Mouse (Mus musculus): Measurements from ENCODE around the gene Dnajc22. TPM values are rescaled to one million over a fixed set of nuclear protein-coding genes. Genes with fewer than 3 reads are reported as not detected.
"Not testable (repeated sequence)": the region's sequence is repeated elsewhere in the genome, so short reads cannot be mapped to it uniquely, and the experiment has no call there.

Gene Dnajc22
- polyA plus RNA-seq (2015; fragmentation: Nextera tagmentation; extraction: Ambion mirVana): 37.4 and 39.0 TPM in 2 replicates

DNA sequence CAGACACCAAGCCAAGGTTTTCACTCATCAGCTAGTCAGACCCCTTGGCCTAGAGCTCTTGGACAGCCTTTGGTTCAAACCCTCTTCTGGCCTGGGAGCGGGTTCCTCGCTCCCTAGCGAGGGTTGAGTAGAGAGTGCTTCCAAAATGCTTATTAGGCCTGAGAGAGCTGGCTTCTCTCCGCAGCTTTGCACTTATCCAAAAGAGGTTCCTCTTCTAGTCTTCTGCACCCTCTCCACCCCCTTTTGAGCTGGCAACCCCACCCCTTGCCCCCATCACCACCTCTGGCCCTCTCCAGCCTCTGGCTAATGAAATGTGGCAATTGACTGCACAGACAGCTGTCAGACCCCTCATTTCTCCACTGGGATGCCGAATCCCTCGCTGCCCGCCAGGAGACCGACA is at the start of gene Dnajc22:
TSS of gene Dnajc22 (plus strand) at position 301 of the 400 bp plus-strand sequence.
- H3K9me3 ChIP-seq: no peaks in the 10 kb centered on the region
- H3K4me3 ChIP-seq (replicated peaks): peak within 1 kb of the TSS; percentile 36
- no peak within 1 kb of the TSS for H3K27ac ChIP-seq
- no peaks in the 10 kb centered on the region for H3K36me3 ChIP-seq
- no peak for ATAC-seq
- peaks cover 92% of the 10 kb centered on the region for H3K27me3 ChIP-seq (replicated peaks)
- peak within 1 kb of the TSS; percentile 82 for H3K4me2 ChIP-seq (replicated peaks)
- H3K4me1 ChIP-seq (replicated peaks): peaks cover 44% of the 10 kb centered on the region
- H3K9ac ChIP-seq: peak within 1 kb of the TSS; percentile 33
- WGBS: 48% methylated on average over 8 of the region's 8 CpGs

DNA sequence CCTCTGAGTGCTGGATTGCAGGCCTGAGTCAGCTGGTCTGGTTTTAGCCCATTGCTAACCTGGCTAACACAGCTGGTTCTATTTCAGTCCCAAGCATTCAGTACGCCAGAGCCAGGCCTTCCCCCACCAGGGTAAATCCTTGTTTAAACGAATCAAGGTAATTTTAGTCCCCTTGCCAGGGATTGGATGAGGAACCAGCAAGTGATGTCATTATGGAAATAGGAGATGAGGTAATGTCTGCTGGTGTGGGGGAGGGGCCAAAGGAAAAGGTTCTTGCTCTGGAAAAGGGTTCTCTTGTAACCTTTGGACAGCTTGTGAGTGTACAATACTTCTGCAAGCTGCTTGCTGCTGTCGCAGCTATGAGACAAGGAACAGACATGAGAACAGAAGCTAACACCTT is 48.1 kb upstream of the Dnajc22 start:
- Histone ChIP-seq H3K4me1 (replicated peaks) (0 out of 2 replicates have a peak, but pooled peaks cover 2% of the 10 kb centered on the region), H3K4me3 (replicated peaks) (no peak overlapping the region), H3K36me3 (no peaks in the 10 kb centered on the region), H3K4me2 (replicated peaks) (no peak overlapping the region), H3K27ac (no peak overlapping the region), H3K9me3 (no peaks in the 10 kb centered on the region), H3K9ac (no peak overlapping the region), H3K27me3 (replicated peaks) (no peaks in the 10 kb centered on the region)
- 28% methylated on average over 3 of the region's 3 CpGs for WGBS
- ATAC-seq: peak; percentile 60

DNA sequence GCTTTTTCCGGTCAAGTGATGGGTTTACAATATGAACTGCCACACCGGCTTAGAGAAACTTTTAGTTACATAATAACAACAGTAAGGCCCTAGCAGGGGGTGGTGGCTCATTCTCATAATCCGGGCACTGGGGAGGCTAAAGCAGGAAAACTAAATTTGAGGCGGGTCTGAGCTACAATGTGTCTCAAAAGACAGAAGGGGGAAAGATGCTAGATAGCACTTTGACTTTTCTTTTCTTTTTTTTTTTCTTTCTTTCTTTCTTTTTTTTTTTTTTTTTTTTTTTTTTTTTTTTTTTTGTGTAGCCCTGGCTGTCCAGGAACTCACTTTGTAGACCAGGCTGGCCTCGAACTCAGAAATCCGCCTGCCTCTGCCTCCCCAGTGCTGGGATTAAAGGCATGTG is 47.2 kb upstream of the Dnajc22 start:
- H3K36me3 ChIP-seq; H3K4me2 ChIP-seq (replicated peaks); H3K27me3 ChIP-seq (replicated peaks); H3K27ac ChIP-seq; H3K4me1 ChIP-seq (replicated peaks); H3K9ac ChIP-seq; H3K4me3 ChIP-seq (replicated peaks); ATAC-seq; H3K9me3 ChIP-seq: not testable (repeated sequence)
- 78% methylated on average over 6 of the region's 6 CpGs for WGBS

DNA sequence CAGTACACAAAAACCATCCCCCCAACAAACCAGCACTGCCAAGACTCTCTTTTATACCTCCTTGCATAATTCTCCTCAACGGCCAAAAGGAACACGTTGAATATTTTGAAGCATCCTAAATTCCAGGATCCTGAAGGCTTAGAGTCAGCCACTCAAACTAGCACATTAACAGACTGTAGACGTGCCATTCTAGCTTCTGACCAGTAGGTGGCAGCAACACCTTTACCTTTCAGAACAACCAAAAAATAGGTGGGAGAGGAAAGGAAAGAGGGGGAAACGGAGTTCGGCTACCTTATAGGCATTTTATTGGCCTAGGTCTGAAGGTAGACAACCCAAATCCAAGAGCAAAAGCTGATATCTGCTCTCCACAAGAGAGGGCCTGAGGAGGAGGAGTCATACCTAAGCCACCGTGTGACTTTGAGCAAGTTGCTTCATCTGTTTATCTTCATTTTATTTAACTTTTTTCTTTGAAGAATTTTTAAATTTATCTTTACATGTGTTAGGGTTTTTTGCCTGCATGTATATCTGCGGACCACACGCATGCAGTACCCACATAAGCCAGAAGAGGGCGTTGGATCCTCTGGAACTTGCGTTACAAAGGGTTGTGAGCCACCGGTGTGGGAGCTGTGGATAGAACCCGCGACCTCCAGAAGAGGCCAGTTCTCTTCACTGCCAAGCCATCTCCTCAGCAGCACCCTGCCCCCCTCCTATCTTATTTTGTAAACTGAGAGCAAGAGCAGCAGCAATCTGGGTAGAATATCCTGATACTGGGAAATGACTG is 43.3 kb upstream of the Dnajc22 start:
- no peak for ATAC-seq
- peaks cover 21% of the 10 kb centered on the region for H3K27me3 ChIP-seq (replicated peaks)
- H3K4me1 ChIP-seq (replicated peaks): peaks cover 14% of the 10 kb centered on the region; the same call in 1 of the 2 replicates
- no peaks in the 10 kb centered on the region for H3K9me3 ChIP-seq
- no peak overlapping the region for H3K27ac ChIP-seq
- no peaks in the 10 kb centered on the region for H3K36me3 ChIP-seq
- 33% methylated on average over 13 of the region's 13 CpGs for WGBS
- H3K9ac ChIP-seq: no peak overlapping the region
- H3K4me3 ChIP-seq (replicated peaks): no peak overlapping the region
- H3K4me2 ChIP-seq (replicated peaks): no peak overlapping the region

DNA sequence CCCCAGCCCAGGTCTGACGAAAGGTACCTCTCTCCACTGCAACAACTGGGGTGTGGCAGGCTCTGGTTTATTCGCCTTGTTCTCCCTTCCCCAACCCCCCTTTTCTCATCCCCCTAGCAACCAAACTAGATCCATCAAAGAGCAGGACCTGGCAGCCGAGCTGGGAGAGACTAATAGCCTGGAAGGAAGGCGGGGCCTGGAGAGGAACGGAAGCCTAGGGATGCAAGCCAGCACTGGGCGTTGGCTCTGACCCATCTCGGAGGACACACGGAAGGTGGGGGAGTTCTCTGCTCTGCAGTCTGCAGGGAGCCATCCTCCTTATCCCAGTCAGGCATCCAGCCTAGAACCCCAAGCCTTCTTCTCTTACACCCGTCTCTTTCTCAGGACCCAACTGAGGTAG is 39.6 kb upstream of the Dnajc22 start:
- WGBS: 9% methylated on average over 9 of the region's 9 CpGs
- H3K9me3 ChIP-seq: no peaks in the 10 kb centered on the region
- H3K4me2 ChIP-seq (replicated peaks): 0 out of 2 replicates have a peak overlapping the region, but pooled peaks have one; percentile 9
- peak; percentile 23; the same call in 1 of the 2 replicates for ATAC-seq
- H3K9ac ChIP-seq: no peak overlapping the region
- H3K36me3 ChIP-seq: no peaks in the 10 kb centered on the region
- no peak overlapping the region for H3K27ac ChIP-seq
- no peak overlapping the region for H3K4me3 ChIP-seq (replicated peaks)
- H3K4me1 ChIP-seq (replicated peaks): peaks cover 28% of the 10 kb centered on the region
- H3K27me3 ChIP-seq (replicated peaks): peaks cover 59% of the 10 kb centered on the region

DNA sequence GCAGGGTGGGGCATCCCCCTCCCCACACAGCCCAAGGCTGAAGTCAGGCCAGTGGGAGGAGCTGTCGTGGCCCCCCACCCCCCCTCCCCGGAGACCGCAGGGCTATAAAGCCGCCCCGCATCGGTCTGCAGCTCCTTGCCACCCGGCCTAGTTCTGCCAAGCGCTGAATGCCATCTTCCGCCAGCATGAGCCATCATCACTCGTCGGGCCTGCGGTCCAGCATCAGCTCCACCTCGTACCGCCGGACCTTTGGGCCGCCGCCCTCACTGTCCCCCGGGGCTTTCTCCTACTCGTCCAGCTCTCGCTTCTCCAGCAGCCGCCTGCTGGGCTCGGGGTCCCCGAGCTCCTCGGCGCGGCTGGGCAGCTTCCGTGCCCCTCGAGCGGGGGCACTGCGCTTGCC is 37.9 kb upstream of the Dnajc22 start, which contains the start of gene Prph:
TSS of gene Prph (plus strand) at position 135 of the 400 bp plus-strand sequence.
- H3K4me1 ChIP-seq (replicated peaks): peaks cover 28% of the 10 kb centered on the region
- H3K27me3 ChIP-seq (replicated peaks): peaks cover 69% of the 10 kb centered on the region
- no peaks in the 10 kb centered on the region for H3K36me3 ChIP-seq
- H3K4me3 ChIP-seq (replicated peaks): peak within 1 kb of the TSS; percentile 39
- 3% methylated on average over 30 of the region's 30 CpGs for WGBS
- peak; percentile 15; the same call in 1 of the 2 replicates for ATAC-seq
- no peak within 1 kb of the TSS for H3K27ac ChIP-seq
- peak within 1 kb of the TSS; percentile 32 for H3K9ac ChIP-seq
- H3K4me2 ChIP-seq (replicated peaks): peak within 1 kb of the TSS; percentile 87
- no peaks in the 10 kb centered on the region for H3K9me3 ChIP-seq

GRCm38 (mm10) chr15:99055511-99055961 is 37.4 kb upstream of the Dnajc22 start:
- H3K27ac ChIP-seq: no peak overlapping the region
- no peaks in the 10 kb centered on the region for H3K9me3 ChIP-seq
- H3K4me1 ChIP-seq (replicated peaks): peaks cover 28% of the 10 kb centered on the region
- H3K27me3 ChIP-seq (replicated peaks): peaks cover 69% of the 10 kb centered on the region
- ATAC-seq: peak; percentile 45
- H3K4me3 ChIP-seq (replicated peaks): peak overlapping the region; percentile 39
- WGBS: under 1% methylated on average over 37 of the region's 37 CpGs
- H3K4me2 ChIP-seq (replicated peaks): peak overlapping the region; percentile 87
- H3K9ac ChIP-seq: peak overlapping the region; percentile 32
- no peaks in the 10 kb centered on the region for H3K36me3 ChIP-seq

GRCm38 (mm10) chr15:99056332-99056731 is 36.6 kb upstream of the Dnajc22 start:
- Histone ChIP-seq H3K27ac (no peak overlapping the region), H3K27me3 (replicated peaks) (peaks cover 69% of the 10 kb centered on the region), H3K9me3 (no peaks in the 10 kb centered on the region), H3K36me3 (no peaks in the 10 kb centered on the region), H3K4me3 (replicated peaks) (peak overlapping the region; percentile 39; the same call in 1 of the 2 replicates), H3K4me1 (replicated peaks) (peaks cover 28% of the 10 kb centered on the region), H3K4me2 (replicated peaks) (peak overlapping the region; percentile 87), H3K9ac (no peak overlapping the region)
- 7% methylated on average over 14 of the region's 14 CpGs for WGBS
- no peak for ATAC-seq

DNA sequence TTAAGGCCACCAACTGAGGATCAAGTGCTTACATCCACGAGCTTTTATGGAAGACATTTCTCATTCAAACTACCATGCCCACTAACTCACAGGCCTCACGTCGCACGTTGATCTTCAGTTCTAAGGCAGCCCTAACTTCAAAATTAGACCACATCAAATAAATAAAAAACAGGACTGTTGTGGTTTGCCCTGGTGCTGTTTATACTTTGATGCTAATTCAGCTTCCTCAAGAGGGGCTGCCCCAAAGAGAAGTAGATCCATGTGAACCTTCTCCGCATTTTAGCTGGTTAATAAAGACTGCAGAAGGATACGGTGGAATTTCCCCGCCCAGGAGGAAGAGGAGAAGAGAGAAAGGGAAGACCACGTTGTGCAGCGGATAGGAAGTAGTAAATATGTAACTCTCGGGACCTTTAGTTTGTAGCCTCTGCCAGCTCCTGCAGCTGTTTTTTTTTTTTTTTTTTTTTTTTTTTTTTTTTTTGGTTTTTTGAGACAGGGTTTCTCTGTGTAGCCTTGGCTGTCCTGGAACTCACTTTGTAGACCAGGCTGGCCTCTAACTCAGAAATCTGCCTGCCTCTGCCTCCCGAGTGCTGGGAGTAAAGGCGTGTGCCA is 27.3 kb upstream of the Dnajc22 start:
- H3K27ac ChIP-seq: no peak overlapping the region
- no peak overlapping the region for H3K4me3 ChIP-seq (replicated peaks)
- no peaks in the 10 kb centered on the region for H3K9me3 ChIP-seq
- H3K27me3 ChIP-seq (replicated peaks): no peaks in the 10 kb centered on the region
- no peak for ATAC-seq
- H3K4me1 ChIP-seq (replicated peaks): no peaks in the 10 kb centered on the region
- no peak overlapping the region for H3K9ac ChIP-seq
- H3K4me2 ChIP-seq (replicated peaks): no peak overlapping the region
- 71% methylated on average over 12 of the region's 12 CpGs for WGBS
- no peaks in the 10 kb centered on the region for H3K36me3 ChIP-seq

DNA sequence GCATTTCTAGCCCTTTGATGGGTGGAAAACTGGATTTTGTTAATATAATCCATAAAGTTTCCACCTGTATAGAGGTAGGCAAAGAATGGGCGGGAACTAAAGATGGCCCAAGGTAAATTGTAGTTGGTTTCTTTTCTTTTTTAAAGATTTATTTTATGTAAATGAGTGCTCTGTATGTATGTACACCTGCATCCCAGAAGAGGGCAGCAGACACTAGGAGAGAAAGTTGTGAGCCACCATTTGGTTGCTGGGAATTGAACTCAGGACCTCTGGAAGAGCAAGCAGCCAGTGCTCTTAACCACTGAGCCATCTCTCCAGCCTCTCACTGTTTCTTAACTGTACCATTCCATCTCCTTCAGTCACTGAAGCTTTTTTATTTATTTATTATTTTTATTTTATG is 21.0 kb upstream of the Dnajc22 start:
- Histone ChIP-seq H3K27me3 (replicated peaks) (no peaks in the 10 kb centered on the region), H3K4me3 (replicated peaks) (no peak overlapping the region), H3K27ac (no peak overlapping the region), H3K4me2 (replicated peaks) (no peak overlapping the region), H3K4me1 (replicated peaks) (peaks cover 19% of the 10 kb centered on the region), H3K9me3 (no peaks in the 10 kb centered on the region), H3K9ac (no peak overlapping the region), H3K36me3 (0 out of 2 replicates have a peak, but pooled peaks cover 2% of the 10 kb centered on the region)
- no peak for ATAC-seq
- 89% methylated on average over 1 of the region's 1 CpGs for WGBS

GRCm38 (mm10) chr15:99074019-99074599 is 18.9 kb upstream of the Dnajc22 start, which contains the start of gene Troap:
Troap (plus strand) TSS chr15:99074575.
- Histone ChIP-seq H3K4me3 (replicated peaks) (peak within 1 kb of the TSS; percentile 68), H3K36me3 (peaks cover 10% of the 10 kb centered on the region; the same call in 1 of the 2 replicates), H3K4me2 (replicated peaks) (peak within 1 kb of the TSS; percentile 90), H3K27me3 (replicated peaks) (no peaks in the 10 kb centered on the region), H3K4me1 (replicated peaks) (peaks cover 25% of the 10 kb centered on the region), H3K27ac (peak within 1 kb of the TSS; percentile 93), H3K9me3 (no peaks in the 10 kb centered on the region), H3K9ac (peak within 1 kb of the TSS; percentile 74)
- WGBS: 15% methylated on average over 9 of the region's 9 CpGs
- ATAC-seq: peak; percentile 46
